Mouse (Mus musculus) liver, embryonic 11.5 days (tissue): ENCODE results near the gene Prpf6. TPM values are rescaled to one million over a fixed set of nuclear protein-coding genes. Genes with fewer than 3 reads are reported as not detected.

Source experiments
- ATAC-seq: fragments of 200-750 bp; cut with Nextera tagmentation; replicated peaks from 2 replicates; pipeline ENCODE4 v1.8.0; 2017; ENCODE audit warnings: moderate number of reproducible peaks, mild to moderate bottlenecking, moderate TSS enrichment, moderate library complexity; ENCODE audit not compliant: low FRiP score
- DNase-seq: peaks from one replicate; pipeline ENCODE4 v3.0.0-alpha.2; 2017; ENCODE audit warnings: low spot score
- H3K27ac ChIP-seq: fragments of 300-500 bp; sonication (generic); 2 replicates; pipeline ENCODE4 v1.5.1; 2014; ENCODE audit warnings: mild to moderate bottlenecking, low read depth, low read length, control low read depth
- H3K27me3 ChIP-seq: fragments of 300-500 bp; sonication (generic); replicated peaks from 2 replicates; pipeline ENCODE4 v1.6.1; 2014; ENCODE audit warnings: low read length, mixed read lengths; ENCODE audit not compliant: control insufficient read depth, insufficient read depth
- H3K36me3 ChIP-seq: fragments of 300-500 bp; sonication (generic); 2 replicates; pipeline ENCODE4 v1.6.1; 2014; ENCODE audit warnings: mild to moderate bottlenecking, low read length, moderate library complexity, mixed read lengths; ENCODE audit not compliant: control insufficient read depth, insufficient read depth
- H3K4me1 ChIP-seq: fragments of 300-500 bp; sonication (generic); replicated peaks from 2 replicates; pipeline ENCODE4 v1.6.1; 2014; ENCODE audit warnings: low read length, mixed read lengths; ENCODE audit not compliant: control insufficient read depth, insufficient read depth
- H3K4me2 ChIP-seq: fragments of 300-500 bp; sonication (generic); 2 replicates; pipeline ENCODE4 v1.6.1; 2014; ENCODE audit warnings: mild to moderate bottlenecking, control low read depth, moderate library complexity
- H3K4me3 ChIP-seq: fragments of 300-500 bp; sonication (generic); 2 replicates; pipeline ENCODE4 v1.5.1; 2014; ENCODE audit warnings: low read depth, low read length, control low read depth
- H3K9ac ChIP-seq: fragments of 300-500 bp; sonication (generic); 2 replicates; pipeline ENCODE4 v1.6.1; 2014; ENCODE audit warnings: low read depth, low read length, control low read depth
- H3K9me3 ChIP-seq: fragments of 300-500 bp; sonication (generic); 2 replicates; pipeline ENCODE4 v1.6.1; 2016; ENCODE audit warnings: low read length, inconsistent platforms, mixed read lengths; ENCODE audit not compliant: control insufficient read depth
- WGBS: fragments of 180-500 bp; shearing (Covaris S2); extraction: QIAGEN DNeasy Blood & Tissue Kit; methylation state at CpG from one replicate; pipeline ENCODE4 v1.1.7; 2014; 5-methylcytosine and 5-hydroxymethylcytosine counted together
- polyA plus RNA-seq: library from polyadenylated mRNA; unstranded; fragments of >200 nt; fragmentation: Nextera tagmentation; extraction: Ambion mirVana; gene quantifications from 2 replicates; pipeline ENCODE4 v1.2.1, GENCODE M21; 2014

Gene Prpf6
- polyA plus RNA-seq, 1 experiment from 2014 or later = 63.0 TPM

- H3K27ac ChIP-seq = no peak within 1 kb of the TSS
Measured at GRCm38 (mm10) chr2:181598454-181599351, 7.0 kb downstream of the Prpf6 start, which contains the start of gene Samd10. TSS of gene Samd10 (minus strand) at chr2:181599212.

GRCm38 (mm10) chr2:181600226-181600758 lies 8.6 kb downstream of the Prpf6 start:
- ATAC-seq (no peak), DNase-seq (no peak)
- Histone ChIP-seq H3K9me3 (no peaks in the 10 kb centered on the region), H3K4me1 (peaks cover 23% of the 10 kb centered on the region), H3K36me3 (no peaks in the 10 kb centered on the region), H3K4me3 (peak overlapping the region; percentile 77), H3K27me3 (no peaks in the 10 kb centered on the region; the same call in 1 of the 2 replicates), H3K9ac (peak overlapping the region; percentile 76), H3K27ac (peak overlapping the region; percentile 78; the same call in 1 of the 2 replicates), H3K4me2 (peak overlapping the region; percentile 71)
- 67% methylated on average over 6 of the region's 6 CpGs for WGBS

More at GRCm38 (mm10) chr2:181598454-181599351, 7.0 kb downstream of the Prpf6 start, which contains the start of gene Samd10:
- Histone ChIP-seq H3K9ac (peak within 1 kb of the TSS; percentile 79), H3K4me3 (peak within 1 kb of the TSS; percentile 73), H3K4me1 (peaks cover 23% of the 10 kb centered on the region), H3K9me3 (no peaks in the 10 kb centered on the region), H3K36me3 (no peaks in the 10 kb centered on the region), H3K27me3 (no peaks in the 10 kb centered on the region; the same call in 1 of the 2 replicates), H3K4me2 (peak within 1 kb of the TSS; percentile 77)
- ATAC-seq = no peak; the same call in 1 of the 2 replicates
- peak; percentile 66 for DNase-seq
- 1% methylated on average over 71 of the region's 71 CpGs for WGBS

- H3K9ac ChIP-seq = peak overlapping the region; percentile 76
- peak; percentile 94 for DNase-seq
- peaks cover 23% of the 10 kb centered on the region for H3K4me1 ChIP-seq
- H3K9me3 ChIP-seq = no peaks in the 10 kb centered on the region
- H3K4me3 ChIP-seq = peak overlapping the region; percentile 77
- peak; percentile 93 for ATAC-seq
- 2% methylated on average over 57 of the region's 57 CpGs for WGBS
- H3K4me2 ChIP-seq = peak overlapping the region; percentile 71
- H3K27me3 ChIP-seq = no peaks in the 10 kb centered on the region; the same call in 1 of the 2 replicates
- no peaks in the 10 kb centered on the region for H3K36me3 ChIP-seq
- peak overlapping the region; percentile 78 for H3K27ac ChIP-seq
Measured at GRCm38 (mm10) chr2:181600828-181601750, 9.4 kb downstream of the Prpf6 start.

- Histone ChIP-seq H3K27ac (no peak overlapping the region), H3K9me3 (no peaks in the 10 kb centered on the region), H3K9ac (peak overlapping the region; percentile 76), H3K4me1 (peaks cover 23% of the 10 kb centered on the region), H3K4me2 (peak overlapping the region; percentile 71), H3K27me3 (no peaks in the 10 kb centered on the region; the same call in 1 of the 2 replicates), H3K4me3 (peak overlapping the region; percentile 77), H3K36me3 (no peaks in the 10 kb centered on the region)
- ATAC-seq (no peak), DNase-seq (no peak)
- 26% methylated on average over 10 of the region's 10 CpGs for WGBS
Measured at GRCm38 (mm10) chr2:181601751-181602145, 10.1 kb downstream of the Prpf6 start.

- Histone ChIP-seq H3K4me1 (peaks cover 23% of the 10 kb centered on the region), H3K9me3 (no peaks in the 10 kb centered on the region), H3K36me3 (no peaks in the 10 kb centered on the region), H3K4me3 (peak overlapping the region; percentile 77), H3K27me3 (no peaks in the 10 kb centered on the region; the same call in 1 of the 2 replicates), H3K27ac (no peak overlapping the region), H3K4me2 (peak overlapping the region; percentile 71), H3K9ac (peak overlapping the region; percentile 76)
- no peak for ATAC-seq
- 62% methylated on average over 4 of the region's 4 CpGs for WGBS
- no peak for DNase-seq
Measured at GRCm38 (mm10) chr2:181602367-181602766, 10.7 kb downstream of the Prpf6 start.

- ATAC-seq (no peak), DNase-seq (no peak)
- H3K4me3 ChIP-seq = no peak overlapping the region
- peaks cover 20% of the 10 kb centered on the region; the same call in 1 of the 2 replicates for H3K36me3 ChIP-seq
- no peak overlapping the region for H3K27ac ChIP-seq
- WGBS = 83% methylated on average over 5 of the region's 5 CpGs
- no peaks in the 10 kb centered on the region for H3K9me3 ChIP-seq
- no peak overlapping the region for H3K4me2 ChIP-seq
- H3K27me3 ChIP-seq = no peaks in the 10 kb centered on the region
- no peaks in the 10 kb centered on the region for H3K4me1 ChIP-seq
- no peak overlapping the region for H3K9ac ChIP-seq
Measured at GRCm38 (mm10) chr2:181618761-181619495, 27.3 kb downstream of the Prpf6 start.

GRCm38 (mm10) chr2:181623401-181623800 lies 31.7 kb downstream of the Prpf6 start:
- no peak for DNase-seq
- peaks cover 19% of the 10 kb centered on the region; the same call in 1 of the 2 replicates for H3K36me3 ChIP-seq

More at GRCm38 (mm10) chr2:181623401-181623800, 31.7 kb downstream of the Prpf6 start:
- Histone ChIP-seq H3K27me3 (no peaks in the 10 kb centered on the region), H3K9me3 (no peaks in the 10 kb centered on the region), H3K4me2 (no peak overlapping the region), H3K9ac (no peak overlapping the region), H3K4me1 (peaks cover 7% of the 10 kb centered on the region), H3K4me3 (no peak overlapping the region), H3K27ac (no peak overlapping the region)
- no peak for ATAC-seq
